Mouse (Mus musculus) hindbrain, postnatal 0 days (tissue): ENCODE measurements at regions not wholly inside any gene's neighbourhood (a gene's known extent, or its start where the extent isn't known, plus 50 kb on each side); places are given as distances from the start of the nearest gene placed in this dataset.

Source experiments
- ATAC-seq: fragments of 200-750 bp; cut with Nextera tagmentation; 2 replicates; pipeline ENCODE4 v1.8.0; 2017; ENCODE audit warnings: mild to moderate bottlenecking, moderate TSS enrichment, moderate library complexity
- DNase-seq: peaks from one replicate; pipeline ENCODE4 v3.0.0-alpha.2; 2015; ENCODE audit warnings: low spot score
- H3K27ac ChIP-seq: fragments of 300-500 bp; sonication (generic); 2 replicates; pipeline ENCODE4 v1.5.1; 2014; ENCODE audit warnings: mild to moderate bottlenecking
- H3K27me3 ChIP-seq: fragments of 300-500 bp; sonication (generic); 2 replicates; pipeline ENCODE4 v1.6.1; 2014; ENCODE audit warnings: low read length, mixed read lengths; ENCODE audit not compliant: insufficient read depth
- H3K36me3 ChIP-seq: fragments of 300-500 bp; sonication (generic); 2 replicates; pipeline ENCODE4 v1.6.1; 2014; ENCODE audit warnings: low read length, mixed read lengths; ENCODE audit not compliant: insufficient read depth
- H3K4me1 ChIP-seq: fragments of 300-500 bp; sonication (generic); 2 replicates; pipeline ENCODE4 v1.6.1; 2014; ENCODE audit warnings: antibody characterized with exemption, low read length, mixed read lengths; ENCODE audit not compliant: insufficient read depth
- H3K4me2 ChIP-seq: fragments of 300-500 bp; sonication (generic); 2 replicates; pipeline ENCODE4 v1.6.1; 2014; ENCODE audit warnings: low read depth, mild to moderate bottlenecking, low read length, moderate library complexity, mixed read lengths
- H3K4me3 ChIP-seq: fragments of 300-500 bp; sonication (generic); 2 replicates; pipeline ENCODE4 v1.5.1; 2014; ENCODE audit warnings: low read length
- H3K9ac ChIP-seq: fragments of 300-500 bp; sonication (generic); replicated peaks from 2 replicates; pipeline ENCODE4 v1.6.1; 2014; ENCODE audit warnings: mild to moderate bottlenecking, low read length, moderate library complexity, mixed read lengths
- H3K9me3 ChIP-seq: fragments of 300-500 bp; sonication (generic); 2 replicates; pipeline ENCODE4 v1.6.1; 2016; ENCODE audit warnings: low read length, mixed read lengths
- CTCF ChIP-seq: IDR thresholded peaks from 2 replicates; pipeline ENCODE4 v1.5.1; 2016; ENCODE audit warnings: antibody characterized with exemption, control low read depth, low read depth
- WGBS: fragments of 180-500 bp; shearing (Covaris S2); extraction: QIAGEN DNeasy Blood & Tissue Kit; methylation state at CpG from one replicate; pipeline ENCODE4 v1.1.7; 2014; 5-methylcytosine and 5-hydroxymethylcytosine counted together

DNA sequence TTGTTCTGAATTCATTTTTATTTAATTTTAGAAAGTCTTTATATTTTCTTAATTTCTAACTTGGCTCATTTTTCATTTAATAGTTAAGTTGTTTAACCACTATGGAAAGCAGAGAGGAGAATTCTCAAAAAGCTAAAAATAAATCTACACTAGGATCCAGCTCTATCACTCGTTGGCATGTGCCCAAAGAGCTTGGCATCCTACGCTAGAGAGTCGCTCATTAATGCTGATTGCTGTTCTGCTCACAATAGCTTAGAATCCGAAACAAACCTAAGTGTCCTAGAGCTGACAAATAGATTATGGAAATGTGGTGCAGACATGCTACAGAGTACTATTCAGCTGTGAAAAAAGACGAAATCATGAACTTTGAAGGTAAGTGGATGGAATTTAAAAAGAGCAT is 386.3 kb upstream of the Pbx1 start:
- no peak for ATAC-seq
- DNase-seq = no peak
- H3K27ac ChIP-seq = no peak overlapping the region
- H3K4me1 ChIP-seq = no peaks in the 10 kb centered on the region
- H3K4me2 ChIP-seq = no peak overlapping the region
- no peaks in the 10 kb centered on the region for H3K27me3 ChIP-seq
- no peak overlapping the region for H3K9ac ChIP-seq
- no peak overlapping the region for H3K4me3 ChIP-seq
- TF ChIP-seq CTCF = no peak
- H3K36me3 ChIP-seq = no peaks in the 10 kb centered on the region
- 49% methylated on average over 5 of the region's 5 CpGs for WGBS
- H3K9me3 ChIP-seq = no peaks in the 10 kb centered on the region

DNA sequence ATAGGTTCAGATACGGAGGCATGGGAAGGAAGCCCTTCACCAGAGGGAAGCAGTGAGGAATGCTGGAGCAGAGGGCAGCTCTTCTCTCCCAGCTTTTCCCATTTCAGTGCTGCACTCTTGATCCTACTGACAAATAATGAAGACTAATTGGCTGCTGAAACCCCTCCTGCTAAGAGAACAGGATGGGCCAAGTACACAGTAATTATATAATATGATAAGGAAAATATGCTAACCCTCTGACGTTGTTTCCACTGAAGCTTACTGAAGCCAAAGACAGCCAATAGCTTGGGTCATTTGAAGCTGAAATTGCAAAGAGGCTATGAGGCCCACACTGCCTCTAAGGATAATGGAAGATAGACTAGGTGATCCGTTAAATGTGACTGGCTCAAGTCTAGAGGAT is 375.0 kb upstream of the Pbx1 start:
- DNase-seq = no peak
- no peaks in the 10 kb centered on the region for H3K4me1 ChIP-seq
- no peak overlapping the region for H3K9ac ChIP-seq
- no peak overlapping the region for H3K4me3 ChIP-seq
- H3K9me3 ChIP-seq = no peaks in the 10 kb centered on the region
- H3K27ac ChIP-seq = no peak overlapping the region
- WGBS = 62% methylated on average over 3 of the region's 3 CpGs
- TF ChIP-seq CTCF = no peak
- H3K36me3 ChIP-seq = no peaks in the 10 kb centered on the region
- no peaks in the 10 kb centered on the region for H3K27me3 ChIP-seq
- no peak overlapping the region for H3K4me2 ChIP-seq
- ATAC-seq = no peak

DNA sequence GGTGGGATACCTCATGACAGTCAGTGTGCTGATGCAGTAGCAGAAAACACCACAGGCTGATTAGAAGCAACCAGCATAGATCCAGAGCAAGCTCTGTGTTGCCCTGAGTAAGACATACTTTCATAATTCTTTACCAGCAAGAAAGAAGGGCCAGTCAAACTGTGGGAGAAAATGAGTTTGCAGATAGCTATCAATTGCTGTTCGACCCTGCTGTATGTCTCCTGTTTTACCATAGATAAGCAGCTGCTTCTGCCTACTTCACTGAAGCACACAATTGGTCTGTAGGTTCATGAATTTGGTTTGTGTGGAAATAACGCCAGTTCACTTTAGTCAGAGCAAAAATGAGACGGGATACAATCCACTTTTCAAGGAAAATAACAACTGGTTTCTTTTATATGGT is 373.4 kb upstream of the Pbx1 start:
- no peak for TF ChIP-seq CTCF
- no peaks in the 10 kb centered on the region for H3K9me3 ChIP-seq
- ATAC-seq (no peak), DNase-seq (no peak)
- no peak overlapping the region for H3K4me2 ChIP-seq
- no peaks in the 10 kb centered on the region for H3K36me3 ChIP-seq
- H3K27ac ChIP-seq = no peak overlapping the region
- no peaks in the 10 kb centered on the region for H3K27me3 ChIP-seq
- no peaks in the 10 kb centered on the region for H3K4me1 ChIP-seq
- no peak overlapping the region for H3K4me3 ChIP-seq
- WGBS = 76% methylated on average over 3 of the region's 3 CpGs
- no peak overlapping the region for H3K9ac ChIP-seq

DNA sequence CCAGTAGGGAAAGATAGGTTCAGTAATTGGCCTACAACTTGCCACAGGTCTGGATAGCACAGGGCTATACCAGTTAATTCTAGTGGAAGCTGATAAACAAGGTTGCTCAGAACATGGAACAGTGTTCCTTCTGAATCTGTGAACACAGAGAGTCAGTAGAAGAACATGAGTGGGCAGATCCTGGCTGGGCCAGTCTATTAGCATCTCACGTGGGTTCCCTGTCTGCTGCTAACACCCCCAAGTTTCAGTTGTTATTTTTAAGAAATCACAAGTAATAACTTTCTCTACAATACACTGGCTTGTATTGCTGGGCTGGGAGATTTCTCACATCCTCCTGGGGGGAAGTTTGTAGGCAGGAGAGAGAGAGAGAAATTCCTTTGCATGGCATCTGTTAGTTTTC is 369.0 kb upstream of the Pbx1 start:
- no peaks in the 10 kb centered on the region for H3K36me3 ChIP-seq
- TF ChIP-seq CTCF = no peak
- DNase-seq = no peak
- H3K4me2 ChIP-seq = no peak overlapping the region
- H3K27ac ChIP-seq = no peak overlapping the region
- no peaks in the 10 kb centered on the region for H3K4me1 ChIP-seq
- no peak for ATAC-seq
- 86% methylated on average over 1 of the region's 1 CpGs for WGBS
- no peak overlapping the region for H3K9ac ChIP-seq
- no peaks in the 10 kb centered on the region for H3K9me3 ChIP-seq
- no peak overlapping the region for H3K4me3 ChIP-seq
- H3K27me3 ChIP-seq = no peaks in the 10 kb centered on the region

DNA sequence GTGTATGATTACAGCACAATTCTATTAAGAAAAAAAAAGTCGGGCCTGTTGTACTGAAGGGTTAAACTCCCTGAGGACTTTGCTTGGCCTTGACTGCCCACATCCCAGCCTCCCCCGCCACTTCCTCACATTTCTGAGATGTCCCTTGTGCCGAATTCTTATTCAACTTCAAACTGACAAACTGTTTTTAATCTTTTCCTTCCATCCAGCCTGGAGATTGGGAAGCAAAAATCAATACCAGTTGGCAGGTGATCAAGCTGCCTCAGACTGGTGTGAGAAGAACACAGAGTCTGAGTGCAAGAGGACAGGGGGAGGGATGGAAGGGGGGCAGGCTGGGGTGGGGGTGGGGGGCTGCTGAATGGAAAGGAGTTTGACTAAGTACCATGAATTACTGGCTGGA is 354.7 kb upstream of the Pbx1 start:
- TF ChIP-seq CTCF = no peak
- Histone ChIP-seq H3K27me3 (no peaks in the 10 kb centered on the region), H3K4me1 (no peaks in the 10 kb centered on the region), H3K27ac (no peak overlapping the region), H3K4me3 (no peak overlapping the region), H3K4me2 (no peak overlapping the region), H3K9ac (no peak overlapping the region), H3K36me3 (no peaks in the 10 kb centered on the region), H3K9me3 (no peaks in the 10 kb centered on the region)
- no peak for ATAC-seq
- 49% methylated on average over 3 of the region's 3 CpGs for WGBS
- no peak for DNase-seq

- no peaks in the 10 kb centered on the region for H3K27me3 ChIP-seq
- no peak for TF ChIP-seq CTCF
- no peaks in the 10 kb centered on the region for H3K36me3 ChIP-seq
- no peaks in the 10 kb centered on the region for H3K4me1 ChIP-seq
- no peak overlapping the region for H3K27ac ChIP-seq
- DNase-seq (no peak), ATAC-seq (no peak)
- no peak overlapping the region for H3K4me2 ChIP-seq
- H3K4me3 ChIP-seq = no peak overlapping the region
- H3K9ac ChIP-seq = no peak overlapping the region
- no peaks in the 10 kb centered on the region for H3K9me3 ChIP-seq
Observed at GRCm38 (mm10) chr1:168783851-168784250, 351.8 kb upstream of the Pbx1 start.

GRCm38 (mm10) chr1:168764368-168764895 is 332.4 kb upstream of the Pbx1 start:
- no peak overlapping the region for H3K4me2 ChIP-seq
- no peak for ATAC-seq
- no peaks in the 10 kb centered on the region for H3K27me3 ChIP-seq
- no peak overlapping the region for H3K4me3 ChIP-seq
- 87% methylated on average over 6 of the region's 6 CpGs for WGBS
- H3K9ac ChIP-seq = no peak overlapping the region
- no peaks in the 10 kb centered on the region for H3K36me3 ChIP-seq
- no peaks in the 10 kb centered on the region for H3K9me3 ChIP-seq
- H3K4me1 ChIP-seq = no peaks in the 10 kb centered on the region
- no peak for DNase-seq
- no peak overlapping the region for H3K27ac ChIP-seq
- TF ChIP-seq CTCF = no peak
